Mouse (Mus musculus) central nervous system, embryonic 18 days (tissue): Measurements from ENCODE around the gene 4933427I04Rik. TPM values are rescaled to one million over a fixed set of nuclear protein-coding genes. Genes with fewer than 3 reads are reported as not detected.

Experiments used
- polyA plus RNA-seq: library from polyadenylated mRNA; depleted of rRNA; stranded (reverse); fragments of >200 nt; gene quantifications from 2 replicates; pipeline ENCODE4 v1.2.3, GENCODE M21; 2012; rRNA removed

The 4933427I04Rik gene
- polyA plus RNA-seq, result not detected in 2 replicates

DNA sequence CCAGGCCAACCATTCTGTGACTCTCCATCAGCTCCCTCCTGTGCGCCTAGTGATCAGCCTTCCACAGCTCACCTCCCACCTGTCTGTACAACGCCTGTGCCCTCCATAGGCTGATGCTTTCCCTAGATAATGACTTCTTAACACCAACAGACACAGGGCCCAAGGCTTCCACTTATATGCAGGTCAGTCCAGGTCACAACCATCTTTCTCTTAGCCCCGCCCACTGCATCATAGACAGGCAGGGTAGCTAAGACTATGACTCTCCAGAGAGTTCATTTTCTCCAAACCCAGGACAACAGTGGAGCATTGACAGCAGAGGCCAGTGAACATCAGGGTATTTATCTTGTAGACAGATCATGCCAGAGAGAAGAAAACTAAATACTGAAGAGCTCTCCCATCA, at the start of gene 4933427I04Rik:
Gene 4933427I04Rik (plus strand): TSS at position 301 of the 400 bp plus-strand sequence.

DNA sequence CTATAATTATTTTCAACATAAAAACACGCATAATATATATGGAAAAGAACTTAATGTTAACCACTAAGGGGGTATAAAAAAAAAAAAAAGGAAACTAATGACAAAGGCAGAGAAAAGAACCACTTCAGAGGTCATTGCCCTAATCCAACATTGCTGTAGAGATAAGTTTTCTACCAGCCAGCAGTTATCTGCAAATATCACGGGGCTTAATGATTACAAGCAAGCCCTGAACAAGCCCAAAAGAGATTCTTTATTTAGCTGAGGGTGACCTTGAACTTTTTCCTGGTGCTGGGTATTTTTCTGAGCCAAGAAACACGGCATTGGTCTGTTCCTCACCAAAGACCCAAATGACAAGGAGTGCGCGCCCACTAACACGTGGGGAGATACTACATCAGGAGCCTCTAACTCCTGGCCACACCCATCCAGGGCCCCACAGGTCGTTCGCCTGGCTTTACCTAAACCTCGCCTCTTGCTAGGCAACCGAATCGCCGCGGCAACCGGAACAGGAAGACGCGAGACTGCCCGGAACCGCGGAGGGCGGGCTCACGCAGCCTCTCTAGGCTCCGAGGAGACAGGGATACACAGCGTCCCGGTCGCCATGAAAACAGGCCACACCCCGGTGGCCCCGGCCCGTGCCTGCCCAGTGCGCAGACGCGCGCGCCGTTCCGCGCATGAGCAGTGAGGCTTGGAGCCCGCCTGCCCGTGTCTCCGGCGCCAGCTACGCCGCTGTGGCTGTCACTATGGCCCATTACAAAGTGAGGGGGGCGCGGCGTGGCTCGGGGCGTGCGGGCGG, 45.0 kb downstream of the 4933427I04Rik start, which contains the start of gene Mycbp:
Gene Mycbp (plus strand): TSS at position 500 of the 793 bp plus-strand sequence.

Other genes with a start within 250 kb of the 4933427I04Rik start
- 169 and 172 TPM in 2 replicates for gene Macf1, start 175.3 kb upstream of the 4933427I04Rik start, polyA plus RNA-seq
- 376 and 443 TPM in 2 replicates for gene Ndufs5, start 141.5 kb upstream of the 4933427I04Rik start, polyA plus RNA-seq
- gene Akirin1, start 109.3 kb upstream of the 4933427I04Rik start, polyA plus RNA-seq, result 55.0 and 61.2 TPM in 2 replicates
- gene Rhbdl2, start 71.8 kb upstream of the 4933427I04Rik start, polyA plus RNA-seq, result 1.6 and 2.2 TPM in 2 replicates
- 18.6 and 22.2 TPM in 2 replicates for gene Mycbp, start 45.2 kb downstream of the 4933427I04Rik start, polyA plus RNA-seq
- gene Rragc, start 57.8 kb downstream of the 4933427I04Rik start, polyA plus RNA-seq, result 60.1 and 62.3 TPM in 2 replicates
- not detected in 2 replicates for gene 4930535I16Rik, start 58.3 kb downstream of the 4933427I04Rik start, polyA plus RNA-seq